Mouse (Mus musculus) lung, postnatal 25 days (tissue): ENCODE measurements at regions not wholly inside any gene's neighbourhood (a gene's known extent, or its start where the extent isn't known, plus 50 kb on each side); places are given as distances from the start of the nearest gene placed in this dataset.
"Not testable (repeated sequence)": the region's sequence is repeated elsewhere in the genome, so short reads cannot be mapped to it uniquely, and the experiment has no call there.

Experiments
- DNase-seq: peaks from one replicate; pipeline ENCODE4 v3.0.0; 2022; ENCODE audit warnings: low spot score

- DNase-seq: no peak
Measured at GRCm38 (mm10) chr12:51294971-51295477, 52.8 kb upstream of the G2e3 start.

DNA sequence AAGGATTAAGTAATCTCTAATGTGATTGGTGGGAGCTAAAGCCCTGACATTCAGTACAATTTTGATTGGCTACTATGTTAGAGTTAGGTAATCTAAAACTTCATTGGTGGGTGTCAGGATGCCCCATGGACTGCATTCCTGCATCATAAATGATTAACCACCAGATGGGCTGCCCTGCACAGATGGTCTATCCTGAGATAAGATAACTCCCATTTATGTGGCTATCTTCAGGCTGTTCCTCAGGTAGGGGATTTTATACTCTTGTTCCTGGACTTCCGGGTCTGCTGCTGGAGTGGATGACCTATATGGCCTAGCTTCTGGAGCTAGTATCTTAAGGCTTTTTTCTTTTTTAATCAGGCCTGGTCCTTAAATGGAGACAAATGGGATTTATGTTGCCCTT lies 69.5 kb upstream of the G2e3 start:
- no peak for DNase-seq

GRCm38 (mm10) chr12:51275818-51276538 lies 71.9 kb upstream of the G2e3 start:
- peak; percentile 24 for DNase-seq

- peak; percentile 10 for DNase-seq
Measured at GRCm38 (mm10) chr12:51273486-51273885, 74.4 kb upstream of the G2e3 start.

DNA sequence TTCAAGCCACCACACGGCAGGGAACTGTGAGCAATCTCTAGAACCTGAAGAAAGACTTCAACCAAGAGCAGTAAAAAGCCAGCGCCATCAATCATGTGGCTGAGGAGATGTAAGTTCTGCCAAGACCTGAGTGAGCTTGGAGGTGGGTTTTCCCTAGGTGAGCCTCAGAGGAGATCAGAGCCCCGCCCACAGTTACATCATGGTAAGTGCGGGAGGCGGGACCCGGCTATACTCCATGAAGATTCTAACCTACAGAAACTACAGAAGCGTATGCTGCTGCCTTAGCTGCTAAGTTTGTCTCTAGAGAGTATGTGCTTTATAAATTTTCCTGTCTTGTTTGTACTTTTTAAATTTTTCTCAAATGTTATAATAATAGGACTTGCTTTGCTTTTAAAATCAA lies 105.0 kb upstream of the G2e3 start:
- no peak for DNase-seq

DNA sequence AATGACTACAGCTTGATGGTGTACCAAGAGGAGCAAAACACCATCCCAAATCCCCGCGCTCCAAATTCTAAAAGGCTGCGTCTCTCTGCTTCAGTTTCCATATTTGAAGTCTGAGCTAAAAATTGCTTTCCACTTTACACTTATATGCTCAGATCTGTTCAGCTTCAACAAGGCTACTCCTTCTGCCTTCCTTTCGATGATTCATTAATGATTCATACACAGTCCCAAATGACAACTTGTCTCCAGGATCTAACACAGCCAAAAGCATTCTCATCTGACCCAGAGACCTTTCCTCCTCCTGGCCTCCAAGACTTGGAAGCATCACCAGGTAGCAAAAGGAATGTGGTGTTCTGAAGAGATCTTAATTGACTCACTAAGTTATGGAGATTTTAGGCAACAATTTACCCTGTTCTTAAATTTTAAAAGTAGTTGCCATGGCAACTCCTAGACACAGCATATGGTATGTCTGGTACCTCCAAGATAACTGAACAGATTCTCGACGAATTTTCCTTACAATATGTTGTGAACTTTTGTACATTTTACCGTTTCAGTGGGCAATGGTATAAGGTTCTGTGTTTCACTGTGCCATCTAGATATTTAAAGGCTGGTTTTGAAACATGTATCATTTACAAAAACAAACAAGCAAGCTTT lies 106.6 kb upstream of the G2e3 start:
- DNase-seq: no peak

- DNase-seq: no peak
Measured at GRCm38 (mm10) chr12:51211691-51212090, 136.2 kb upstream of the G2e3 start.

DNA sequence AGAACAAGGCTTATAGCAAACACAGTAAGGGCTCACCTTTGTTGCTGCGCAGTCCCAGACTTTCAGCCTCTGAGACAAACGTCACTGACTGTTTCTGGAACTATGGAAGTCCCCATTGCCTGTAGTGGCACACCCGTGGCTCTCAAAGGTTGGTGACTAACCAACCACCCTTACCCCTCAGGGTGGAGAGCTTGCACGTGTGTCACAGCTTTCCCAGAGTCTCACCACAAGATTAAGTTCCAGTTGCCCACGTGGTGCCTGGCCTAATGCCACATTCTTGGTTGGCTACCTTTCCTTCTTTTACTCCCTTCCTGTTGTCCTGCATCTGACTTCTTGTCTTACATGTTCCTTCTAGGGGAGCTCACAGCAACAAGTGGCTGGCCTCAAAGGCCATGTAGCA lies 151.6 kb upstream of the G2e3 start:
- no peak for DNase-seq

GRCm38 (mm10) chr12:51195136-51195535 lies 152.7 kb upstream of the G2e3 start:
- DNase-seq: no peak

DNA sequence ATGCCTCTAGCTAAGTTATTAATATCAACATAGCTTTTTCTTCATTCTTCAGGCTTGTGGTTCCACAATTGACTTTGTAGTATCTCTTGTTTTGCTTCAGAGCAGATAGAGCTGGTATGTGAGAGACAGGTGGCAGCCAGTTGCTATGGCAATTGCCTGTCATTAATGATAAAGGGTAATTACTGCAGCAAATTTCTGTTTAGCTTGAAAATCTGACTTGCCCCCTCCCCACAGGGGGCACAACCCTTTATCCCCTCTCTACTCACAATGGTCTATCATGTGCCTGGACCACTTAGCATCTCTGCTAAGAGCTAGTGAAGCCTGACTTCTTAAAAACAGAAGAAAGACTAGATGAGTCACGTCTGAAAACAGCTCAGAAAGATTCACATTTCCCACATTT lies 157.1 kb upstream of the G2e3 start:
- DNase-seq: no peak

DNA sequence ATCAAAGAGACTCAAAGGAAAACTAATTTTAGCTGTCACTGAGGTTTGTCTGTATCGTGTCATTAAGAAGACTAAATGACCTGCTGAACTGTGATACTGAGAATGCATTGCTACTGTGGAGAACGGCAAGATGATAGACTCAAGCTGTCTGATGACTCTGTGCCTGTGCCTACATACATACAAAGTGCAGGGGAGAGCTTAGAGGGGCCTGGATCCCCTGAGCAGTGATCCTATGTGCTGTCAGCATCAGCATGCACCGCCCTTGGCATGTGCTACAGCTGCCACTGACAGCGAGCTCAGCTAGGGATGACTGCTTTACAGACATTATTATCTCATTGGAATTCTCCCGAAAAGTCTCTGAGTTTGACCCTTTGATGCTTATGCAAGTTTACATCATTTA lies 157.7 kb upstream of the G2e3 start:
- no peak for DNase-seq

GRCm38 (mm10) chr12:51188229-51188628 lies 159.6 kb upstream of the G2e3 start:
- no peak for DNase-seq

GRCm38 (mm10) chr12:51187726-51188125 lies 160.1 kb upstream of the G2e3 start:
- no peak for DNase-seq

GRCm38 (mm10) chr12:51185751-51186150 lies 162.1 kb upstream of the G2e3 start:
- DNase-seq: no peak

DNA sequence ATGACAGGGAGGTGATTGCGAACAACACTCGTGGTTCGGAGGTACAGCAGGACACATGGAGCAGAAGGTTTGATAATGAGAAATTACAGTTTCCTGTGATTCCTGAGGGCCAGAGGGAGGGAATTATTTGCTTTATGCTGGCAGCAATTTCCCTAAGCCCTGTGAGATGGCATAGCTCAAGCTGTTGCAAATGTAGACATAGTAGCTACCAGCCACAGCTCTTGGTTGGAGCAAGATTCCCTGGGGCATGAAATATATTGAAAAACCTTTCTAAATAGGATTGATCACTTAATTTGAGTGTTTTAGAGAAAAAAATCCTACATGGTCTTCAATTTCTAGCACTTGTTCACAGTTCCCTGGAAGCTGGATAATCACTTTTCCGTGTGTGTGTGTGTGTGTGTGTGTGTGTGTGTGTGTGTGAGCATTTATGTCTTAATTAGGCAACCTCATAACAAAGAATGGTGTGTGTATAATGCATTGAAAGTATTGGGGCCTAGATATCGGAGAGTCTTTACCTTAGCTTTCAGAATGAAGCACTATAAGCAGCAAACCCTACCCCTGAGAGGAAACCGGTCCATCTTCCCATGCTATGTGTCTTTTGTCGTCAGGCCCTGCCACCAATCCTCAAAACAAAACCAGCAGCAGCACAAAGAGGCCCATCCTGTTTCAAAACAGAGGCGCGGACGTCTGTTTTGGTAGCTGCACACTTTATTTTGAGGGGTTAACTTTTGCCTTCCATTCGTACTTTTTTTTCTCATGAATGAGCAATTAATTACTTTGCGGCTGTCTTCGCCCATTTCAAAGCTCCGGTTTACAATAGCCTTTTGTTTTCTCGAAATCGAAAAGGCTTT lies 172.7 kb upstream of the G2e3 start:
- no peak for DNase-seq

DNA sequence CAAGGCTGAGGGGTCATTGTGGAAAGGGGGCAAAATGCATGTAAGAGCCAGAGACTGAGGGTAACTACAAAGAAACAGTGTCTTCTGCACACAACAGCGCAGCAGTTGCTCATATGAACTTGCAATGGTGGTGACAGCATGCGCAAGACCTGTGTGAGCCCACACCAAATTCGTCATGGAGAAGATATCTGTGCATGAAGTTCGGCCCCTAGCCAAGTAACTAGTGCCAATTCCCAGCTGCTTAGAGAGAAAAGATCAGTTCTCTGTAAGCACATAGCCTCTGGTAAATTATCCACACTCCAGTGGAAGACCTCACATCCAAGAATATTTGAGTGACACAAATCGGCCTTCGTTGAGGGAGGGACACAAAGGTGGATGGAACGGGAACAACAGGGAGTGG lies 182.7 kb upstream of the G2e3 start:
- no peak for DNase-seq

- DNase-seq: no peak
Measured at GRCm38 (mm10) chr12:51160995-51161394, 186.9 kb upstream of the G2e3 start.

- no peak for DNase-seq
Measured at GRCm38 (mm10) chr12:51160122-51160521, 187.7 kb upstream of the G2e3 start.

DNA sequence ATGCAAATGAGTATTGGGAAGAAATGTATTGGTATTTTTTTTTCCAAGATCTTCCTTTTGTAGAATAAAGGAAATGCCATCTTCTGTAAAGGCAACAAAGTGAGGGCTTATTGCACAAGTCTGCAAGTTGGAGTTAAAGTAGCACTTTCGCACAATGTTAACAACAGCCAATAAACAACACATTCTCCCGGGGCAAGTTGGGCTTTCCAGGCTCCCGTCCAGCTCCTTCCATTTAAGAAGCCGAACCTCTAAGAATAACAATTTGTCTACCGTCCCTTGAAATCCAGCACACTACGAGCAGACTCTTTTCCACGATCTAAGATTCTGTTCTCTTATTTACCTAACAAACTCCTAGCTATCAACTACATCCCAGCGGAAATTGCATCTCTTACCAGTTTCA lies 199.9 kb upstream of the G2e3 start:
- no peak for DNase-seq

- no peak for DNase-seq
Measured at GRCm38 (mm10) chr12:51143840-51144239, 204.0 kb upstream of the G2e3 start.

GRCm38 (mm10) chr12:51143196-51143595 lies 204.7 kb upstream of the G2e3 start:
- DNase-seq: no peak

DNA sequence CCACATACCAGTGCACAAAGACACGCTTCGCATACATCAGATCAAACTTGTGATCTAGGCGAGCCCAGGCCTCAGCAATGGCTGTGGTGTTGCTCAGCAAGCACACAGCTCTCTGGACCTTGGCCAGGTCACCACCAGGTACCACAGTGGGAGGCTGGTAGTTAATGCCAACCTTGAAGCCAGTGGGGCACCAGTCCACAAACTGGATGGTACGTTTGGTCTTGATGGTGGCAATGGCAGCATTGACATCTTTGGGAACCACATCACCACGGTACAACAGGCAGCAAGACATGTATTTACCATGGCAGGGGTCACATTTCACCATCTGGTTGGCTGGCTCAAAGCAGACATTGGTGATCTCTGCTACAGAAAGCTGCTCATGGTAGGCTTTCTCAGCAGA lies 214.2 kb upstream of the G2e3 start:
- DNase-seq: not testable (repeated sequence)

- no peak for DNase-seq
Measured at GRCm38 (mm10) chr12:51128274-51128673, 219.6 kb upstream of the G2e3 start.
